ENCODE assay signal across 8 mouse cellular contexts in genomic region chr2:72740391-72741361, GRCm38 (mm10).
DNase-seq lines count a peak whose midpoint lies in the region; ATAC-seq and TF ChIP-seq lines count a peak whose summit lies in the region.

No protein-coding gene starts in this region.

- H3K4me2 ChIP-seq in lung, embryonic 16.5 days (ENCODE audit: low read depth, low read length), result peak overlapping the region; percentile 37
- H3K4me2 ChIP-seq in stomach, embryonic 16.5 days (ENCODE audit: low read depth, low read length), result peak overlapping the region; percentile 38

- no peak for TF ChIP-seq POLR2A in heart, adult 2 months (IDR thresholded peaks at IDR 0.05; ENCODE audit: insufficient read depth, low read depth, low read length)
- no peak for TF ChIP-seq POLR2A in kidney, adult 2 months (IDR thresholded peaks at IDR 0.05; ENCODE audit: low read depth, low read length)

- H3K36me3 ChIP-seq in heart, adult 2 months (ENCODE audit: control insufficient read depth, insufficient read depth, low read length), result no peaks in the 10 kb centered on the region
- H3K36me3 ChIP-seq in kidney, adult 2 months (ENCODE audit: control insufficient read depth, insufficient read depth, low read length), result no peaks in the 10 kb centered on the region
- H3K36me3 ChIP-seq in lung, embryonic 16.5 days (ENCODE audit: control insufficient read depth, insufficient read depth, low read length), result no peaks in the 10 kb centered on the region
- H3K36me3 ChIP-seq in stomach, embryonic 16.5 days (ENCODE audit: control insufficient read depth, insufficient read depth, low read length), result no peaks in the 10 kb centered on the region

- H3K9me3 ChIP-seq in lung, embryonic 16.5 days (ENCODE audit: control insufficient read depth, low read length), result no peaks in the 10 kb centered on the region
- no peaks in the 10 kb centered on the region for H3K9me3 ChIP-seq in stomach, embryonic 16.5 days (replicated peaks; ENCODE audit: control insufficient read depth, low read length)

- peak; percentile 49; the same call in 1 of the 2 replicates for ATAC-seq in lung, embryonic 16.5 days (ENCODE audit: low read depth)
- ATAC-seq in stomach, embryonic 16.5 days (ENCODE audit: insufficient read depth, low FRiP score), result peak; percentile 50

- no peaks in the 10 kb centered on the region for H3K27me3 ChIP-seq in heart, adult 2 months (ENCODE audit: control insufficient read depth, insufficient read depth, low read length)
- H3K27me3 ChIP-seq in kidney, adult 2 months (replicated peaks; ENCODE audit: control insufficient read depth, insufficient read depth, low read length), result no peaks in the 10 kb centered on the region
- H3K27me3 ChIP-seq in lung, embryonic 16.5 days (ENCODE audit: control insufficient read depth, insufficient read depth, low read depth, low read length), result no peaks in the 10 kb centered on the region
- no peaks in the 10 kb centered on the region for H3K27me3 ChIP-seq in stomach, embryonic 16.5 days (ENCODE audit: control insufficient read depth, insufficient read depth, low read length)

- H3K27ac ChIP-seq in heart, adult 2 months, result no peak overlapping the region
- no peak overlapping the region for H3K27ac ChIP-seq in kidney, adult 2 months (ENCODE audit: insufficient read depth, low read depth, low read length)
- no peak overlapping the region for H3K27ac ChIP-seq in lung, embryonic 16.5 days (ENCODE audit: low read length)
- H3K27ac ChIP-seq in stomach, embryonic 16.5 days (ENCODE audit: low read length), result no peak overlapping the region

- TF ChIP-seq CTCF in heart, adult 2 months (IDR thresholded peaks at IDR 0.05), result 0 out of 2 replicates have a peak, but pooled peaks have one; percentile 21
- 0 out of 2 replicates have a peak, but pooled peaks have one; percentile 13 for TF ChIP-seq CTCF in kidney, adult 2 months (conservative IDR thresholded peaks at IDR 0.05; ENCODE audit: insufficient read depth, insufficient read length, low read depth, low read length)

- WGBS in heart, adult 2 months, result 26% methylated on average over 22 of the region's 22 CpGs
- WGBS in kidney, adult 2 months, result 36% methylated on average over 22 of the region's 22 CpGs
- WGBS in lung, embryonic 16.5 days, result 30% methylated on average over 22 of the region's 22 CpGs
- WGBS in stomach, embryonic 16.5 days, result 44% methylated on average over 22 of the region's 22 CpGs

- H3K4me3 ChIP-seq in heart, adult 2 months, result no peak overlapping the region
- no peak overlapping the region for H3K4me3 ChIP-seq in kidney, adult 2 months (ENCODE audit: insufficient read depth, low read depth, low read length)
- H3K4me3 ChIP-seq in lung, embryonic 16.5 days (ENCODE audit: low read length), result peak overlapping the region; percentile 11; the same call in 1 of the 2 replicates
- H3K4me3 ChIP-seq in stomach, embryonic 16.5 days (replicated peaks; ENCODE audit: low read length), result no peak overlapping the region

- intact Hi-C loops in heart, adult 2 months (cut with DNase I), result no loop called here

- H3K79me2 ChIP-seq in heart, adult 2 months (replicated peaks; ENCODE audit: control insufficient read depth, insufficient read depth, low read length), result no peaks in the 10 kb centered on the region

- H3K4me1 ChIP-seq in heart, adult 2 months (ENCODE audit: control insufficient read depth, insufficient read depth, low read length), result peaks cover 3% of the 10 kb centered on the region
- H3K4me1 ChIP-seq in kidney, adult 2 months (ENCODE audit: control insufficient read depth, insufficient read depth, low read length), result no peaks in the 10 kb centered on the region
- no peaks in the 10 kb centered on the region for H3K4me1 ChIP-seq in lung, embryonic 16.5 days (replicated peaks; ENCODE audit: control insufficient read depth, insufficient read depth, low read length)
- no peaks in the 10 kb centered on the region for H3K4me1 ChIP-seq in stomach, embryonic 16.5 days (ENCODE audit: control insufficient read depth, insufficient read depth, low read length)

- no peak overlapping the region for H3K9ac ChIP-seq in heart, adult 2 months (ENCODE audit: low read depth, low read length)
- no peak overlapping the region for H3K9ac ChIP-seq in lung, embryonic 16.5 days (ENCODE audit: low read length)
- H3K9ac ChIP-seq in stomach, embryonic 16.5 days (ENCODE audit: low read length), result no peak overlapping the region

- DNase-seq in urinary bladder, postnatal 25 days (ENCODE audit: low spot score), result peak; percentile 10
- no peak for DNase-seq in urinary bladder, adult 2 months (ENCODE audit: low spot score)
- DNase-seq in heart, adult 2 months, result peak; percentile 49 to 60
- peak; percentile 14 for DNase-seq in kidney, adult 2 months
- DNase-seq in layer of hippocampus, adult 8-10 months (ENCODE audit: low spot score in 2 of 2), result no peak
- DNase-seq in spleen, adult 18-20 months, result no peak

- TF ChIP-seq EP300 in heart, adult 2 months (IDR thresholded peaks at IDR 0.05; ENCODE audit: insufficient read depth, low read depth, low read length), result 0 out of 2 replicates have a peak, but pooled peaks have one; percentile 32

Comparison
In these comparisons a context has a peak if more than half of its experiments do, and no peak if none do; other contexts are left out.
1. DNase-seq: peak in urinary bladder, postnatal 25 days (single experiment), heart, adult 2 months (2 of 2) and kidney, adult 2 months (single experiment); none in urinary bladder, adult 2 months (single experiment), layer of hippocampus, adult 8-10 months (0 of 2) and spleen, adult 18-20 months (0 of 2).